ENCODE assay signal across 8 mouse cellular contexts in genomic region chr13:83524159-83524901, GRCm38 (mm10). TPM values are rescaled to one million over a fixed set of nuclear protein-coding genes. Genes with fewer than 3 reads are reported as not detected.
DNase-seq lines count a peak whose midpoint lies in the region; ATAC-seq and TF ChIP-seq lines count a peak whose summit lies in the region.

No protein-coding gene starts in this region.

- in situ Hi-C loops in CH12.LX (cut with MboI; ENCODE audit: low pct_ligation_motif_present, low pct_unique_long_range_greater_than_20kb, low sequenced_read_pairs): no loop called here

- 0 out of 4 replicates have a peak, but pooled peaks cover 0 to 3% of the 10 kb centered on the region in 2 experiments for H3K4me1 ChIP-seq in CH12.LX (ENCODE audit: control insufficient read depth in 1 of 2, insufficient read depth in 2 of 2)
- peaks cover 7% of the 10 kb centered on the region for H3K4me1 ChIP-seq in forebrain, embryonic 15.5 days
- 0 out of 2 replicates have a peak, but pooled peaks cover 4% of the 10 kb centered on the region for H3K4me1 ChIP-seq in lung, embryonic 14.5 days (ENCODE audit: insufficient read depth)

- H3K9ac ChIP-seq in CH12.LX (ENCODE audit: insufficient read depth, low read depth): peak overlapping the region; percentile 82
- H3K9ac ChIP-seq in forebrain, embryonic 15.5 days (replicated peaks): peak overlapping the region; percentile 66
- H3K9ac ChIP-seq in lung, embryonic 14.5 days: peak overlapping the region; percentile 62

- H3K27ac ChIP-seq in CH12.LX (ENCODE audit: insufficient read depth, low read depth): peak overlapping the region; percentile 7; the same call in 1 of the 2 replicates
- peak overlapping the region; percentile 92 for H3K27ac ChIP-seq in forebrain, embryonic 15.5 days (replicated peaks)
- H3K27ac ChIP-seq in lung, embryonic 14.5 days (ENCODE audit: low read depth): peak overlapping the region; percentile 86

- no peak for TF ChIP-seq CTCF in CH12.LX (conservative IDR thresholded peaks at IDR 0.05 in 1 of 2, IDR thresholded peaks at IDR 0.05 in 1 of 2; ENCODE audit: low read depth in 2 of 2, low read length in 2 of 2)
- TF ChIP-seq CTCF in lung, embryonic 14.5 days (IDR thresholded peaks at IDR 0.05; ENCODE audit: low read depth): no peak

- WGBS in forebrain, embryonic 15.5 days: under 1% methylated on average over 42 of the region's 43 CpGs
- WGBS in lung, embryonic 14.5 days: under 1% methylated on average over 43 of the region's 43 CpGs

- H3K4me2 ChIP-seq in CH12.LX (ENCODE audit: insufficient read depth, low read depth, poor library complexity, severe bottlenecking): peak overlapping the region; percentile 82
- H3K4me2 ChIP-seq in forebrain, embryonic 15.5 days (replicated peaks): peak overlapping the region; percentile 68
- peak overlapping the region; percentile 66 for H3K4me2 ChIP-seq in lung, embryonic 14.5 days

- H3K27me3 ChIP-seq in CH12.LX (replicated peaks): no peaks in the 10 kb centered on the region
- no peaks in the 10 kb centered on the region for H3K27me3 ChIP-seq in forebrain, embryonic 15.5 days
- H3K27me3 ChIP-seq in lung, embryonic 14.5 days (ENCODE audit: insufficient read depth, low read length): no peaks in the 10 kb centered on the region

- no peaks in the 10 kb centered on the region for H3K36me3 ChIP-seq in CH12.LX (replicated peaks in 1 of 2; ENCODE audit: control insufficient read depth in 1 of 2, insufficient read depth in 1 of 2, low read length in 1 of 2)
- H3K36me3 ChIP-seq in forebrain, embryonic 15.5 days: no peaks in the 10 kb centered on the region
- H3K36me3 ChIP-seq in lung, embryonic 14.5 days (ENCODE audit: insufficient read depth): no peaks in the 10 kb centered on the region

- intact Hi-C loops in heart, postnatal 14 days (cut with DNase I): loop anchor here (2.0 to 10.0 kb wide), 3 partner anchors 48 to 130 kb away; no protein-coding TSS in a partner anchor

- H3K79me2 ChIP-seq in CH12.LX (replicated peaks; ENCODE audit: control insufficient read depth, extremely low read depth, insufficient read depth, poor library complexity, severe bottlenecking): peaks cover 23% of the 10 kb centered on the region

- peak; percentile 83 for ATAC-seq in cerebellum, adult (ENCODE audit: insufficient number of reproducible peaks, low FRiP score, low TSS enrichment)
- peak; percentile 89 for ATAC-seq in forebrain, embryonic 15.5 days (replicated peaks)
- ATAC-seq in lung, embryonic 14.5 days (ENCODE audit: insufficient read depth): peak; percentile 84
- peak; percentile 71 for ATAC-seq in neutrophil, adult 5-6 weeks (ENCODE audit: extremely low read depth, insufficient number of reproducible peaks, low FRiP score, poor library complexity, severe bottlenecking)

- peak overlapping the region; percentile 60 to 85 (median 70) for H3K4me3 ChIP-seq in CH12.LX (replicated peaks in 1 of 3; ENCODE audit: low read depth in 2 of 3, low read length in 2 of 3, poor library complexity in 1 of 3)
- peak overlapping the region; percentile 70 for H3K4me3 ChIP-seq in forebrain, embryonic 15.5 days
- peak overlapping the region; percentile 62 for H3K4me3 ChIP-seq in lung, embryonic 14.5 days (ENCODE audit: low read depth, low read length)

- dilution Hi-C loops in CH12.LX (cut with MboI; ENCODE audit: extremely low pct_ligation_motif_present, extremely low pct_unique_long_range_greater_than_20kb, low sequenced_read_pairs): no loop called here

- no peak; the same call in 1 of the 2 replicates for TF ChIP-seq RAD21 in CH12.LX (IDR thresholded peaks at IDR 0.05; ENCODE audit: low read depth, low read length)

- TF ChIP-seq EP300 in CH12.LX (IDR thresholded peaks at IDR 0.05; ENCODE audit: low read length): no peak

- peak; percentile 83 for DNase-seq in CH12.LX (ENCODE audit: extremely low read depth)
- DNase-seq in heart, postnatal 14 days: peak; percentile 83 to 88
- peak; percentile 63 to 73 for DNase-seq in layer of hippocampus, adult 18-20 months (ENCODE audit: low spot score in 2 of 2)
- peak; percentile 91 for DNase-seq in lung, embryonic 14.5 days
- peak; percentile 25 for DNase-seq in thymus, postnatal 0 days (ENCODE audit: low spot score)

- H3K9me3 ChIP-seq in CH12.LX (replicated peaks; ENCODE audit: low read length): peaks cover 5% of the 10 kb centered on the region
- H3K9me3 ChIP-seq in forebrain, embryonic 15.5 days: no peaks in the 10 kb centered on the region
- no peaks in the 10 kb centered on the region for H3K9me3 ChIP-seq in lung, embryonic 14.5 days (ENCODE audit: low read depth, low read length)

- TF ChIP-seq POLR2A in CH12.LX (IDR thresholded peaks at IDR 0.05; ENCODE audit: low read depth, low read length): peak; percentile 81

TF ChIP-seq in CH12.LX, 34 proteins besides CTCF, POLR2A, EP300 and RAD21:
- TF ChIP-seq KAT2A (IDR thresholded peaks at IDR 0.05; ENCODE audit: insufficient replicate concordance, low read length) (no peak), RCOR1 (conservative IDR thresholded peaks at IDR 0.05; ENCODE audit: low read depth, low read length) (no peak), E2F4 (IDR thresholded peaks at IDR 0.05; ENCODE audit: insufficient replicate concordance, low read depth, low read length) (no peak), BHLHE40 (IDR thresholded peaks at IDR 0.05; ENCODE audit: low read depth, low read length) (peak; percentile 63), JUN (IDR thresholded peaks at IDR 0.05; ENCODE audit: insufficient read depth, low read depth, low read length) (no peak), POLR2AphosphoS2 (IDR thresholded peaks at IDR 0.05; ENCODE audit: low read depth, low read length) (no peak), SIN3A (IDR thresholded peaks at IDR 0.05; ENCODE audit: low read length) (peak; percentile 74), JUND (conservative IDR thresholded peaks at IDR 0.05; ENCODE audit: low read depth, low read length) (no peak), MAFK (IDR thresholded peaks at IDR 0.05; ENCODE audit: insufficient replicate concordance, low read length) (no peak), IRF4 (IDR thresholded peaks at IDR 0.05; ENCODE audit: low read depth, low read length) (peak; percentile 32; the same call in 1 of the 2 replicates), CHD1 (IDR thresholded peaks at IDR 0.05; ENCODE audit: low read depth, low read length) (no peak), MAZ (IDR thresholded peaks at IDR 0.05; ENCODE audit: low read depth, low read length) (no peak), ELF1 (IDR thresholded peaks at IDR 0.05; ENCODE audit: low read depth, low read length) (no peak), USF1 (IDR thresholded peaks at IDR 0.05; ENCODE audit: low read depth, low read length) (no peak), NRF1 (IDR thresholded peaks at IDR 0.05; ENCODE audit: low read depth, low read length) (peak; percentile 81), SMC3 (IDR thresholded peaks at IDR 0.05; ENCODE audit: low read depth, low read length) (no peak), PAX5 (IDR thresholded peaks at IDR 0.05; ENCODE audit: low read length) (no peak), UBTF (IDR thresholded peaks at IDR 0.05; ENCODE audit: low read depth, low read length) (no peak), ZMIZ1 (IDR thresholded peaks at IDR 0.05; ENCODE audit: low read depth, low read length) (no peak), USF2 (conservative IDR thresholded peaks at IDR 0.05; ENCODE audit: low read depth, low read length) (no peak), TBP (conservative IDR thresholded peaks at IDR 0.05; ENCODE audit: low read depth, low read length) (0 out of 2 replicates have a peak, but pooled peaks have one; percentile 50), NELFE (IDR thresholded peaks at IDR 0.05; ENCODE audit: low read depth, low read length) (peak; percentile 56; the same call in 1 of the 2 replicates), ZKSCAN1 (IDR thresholded peaks at IDR 0.05; ENCODE audit: borderline replicate concordance, low read depth, low read length) (no peak), MYC (IDR thresholded peaks at IDR 0.05; ENCODE audit: low read depth, low read length) (no peak), HCFC1 (IDR thresholded peaks at IDR 0.05; ENCODE audit: low read depth, low read length) (no peak), TCF12 (IDR thresholded peaks at IDR 0.05; ENCODE audit: low read depth, low read length) (peak; percentile 81), ZC3H11A (IDR thresholded peaks at IDR 0.05; ENCODE audit: low read depth, low read length) (no peak), CHD2 (IDR thresholded peaks at IDR 0.05; ENCODE audit: low read length) (no peak), ETS1 (conservative IDR thresholded peaks at IDR 0.05; ENCODE audit: low read depth, low read length) (no peak), MAX (IDR thresholded peaks at IDR 0.05; ENCODE audit: low read length) (peak; percentile 15; the same call in 1 of the 2 replicates), MXI1 (IDR thresholded peaks at IDR 0.05; ENCODE audit: low read depth, low read length) (peak; percentile 91), GABPA (IDR thresholded peaks at IDR 0.05; ENCODE audit: insufficient replicate concordance, low read depth, low read length) (no peak), MEF2A (IDR thresholded peaks at IDR 0.05; ENCODE audit: borderline replicate concordance, low read depth, low read length) (no peak), ZNF384 (IDR thresholded peaks at IDR 0.05; ENCODE audit: low read depth, low read length) (no peak)

RNA-seq across cellular contexts. Expression of gene Mef2c, which starts 20.5 kb away (rescaled TPM):
- total RNA-seq in CH12.LX (2012; rRNA removed) (99.9 and 113 TPM in 2 replicates), CH12.LX (2014; rRNA removed) (107 and 134 TPM in 2 replicates)
- 159 and 199 TPM in 2 replicates for polyA plus RNA-seq in CH12.LX (2012; ENCODE audit: insufficient read length, low read depth)
- polyA plus RNA-seq in forebrain, embryonic 15.5 days (2015; fragmentation: Nextera tagmentation; extraction: Ambion mirVana): 197 and 227 TPM in 2 replicates
- 10 to 100 TPM; 67.9 to 74.7 TPM for total RNA-seq in heart, postnatal 14 days (2021)
- total RNA-seq in layer of hippocampus, adult 18-20 months (2021): 100 to 1,000 TPM; 112 to 119 TPM
- 55.9 and 59.9 TPM in 2 replicates for polyA plus RNA-seq in lung, embryonic 14.5 days (2014; fragmentation: Nextera tagmentation; extraction: Ambion mirVana)
- 517 and 676 TPM in 2 replicates for total RNA-seq in neutrophil, adult 5-6 weeks (2017)
- polyA plus RNA-seq in thymus, postnatal 0 days (2015; fragmentation: Nextera tagmentation; extraction: Ambion mirVana): 7.0 and 8.6 TPM in 2 replicates

Comparison
In these comparisons a context has a peak if more than half of its experiments do, and no peak if none do; other contexts are left out.
1. Peak in every context shown above with its lines: DNase-seq, ATAC-seq, H3K4me3 ChIP-seq and H3K27ac ChIP-seq.
2. DNase-seq: peak in every context shown above with its lines; median percentile 91 in lung, embryonic 14.5 days; 86 in heart, postnatal 14 days; 83 in CH12.LX; 68 in layer of hippocampus, adult 18-20 months; 25 in thymus, postnatal 0 days.
3. H3K27ac ChIP-seq: peak in every context shown above with its lines; median percentile 92 in forebrain, embryonic 15.5 days; 86 in lung, embryonic 14.5 days; 7 in CH12.LX.